Mouse (Mus musculus) Patski (cell line): ENCODE measurements at regions not wholly inside any gene's neighbourhood (a gene's known extent, or its start where the extent isn't known, plus 50 kb on each side); places are given as distances from the start of the nearest gene placed in this dataset.
A peak's percentile ranks its signal among the peaks of the same experiment; 100 is the strongest.

Experiments used
- ATAC-seq: fragments of 100-300 bp; one replicate; pipeline ENCODE4 v1.8.0; 2021
- CTCF ChIA-PET: fragments of 350-600 bp; sonication (Branson Sonifier 250); formaldehyde crosslinking; loops from one replicate; lab custom pipeline; 2022; ENCODE audit warnings: inconsistent platforms; lab: Charles Lee
- POLR2A ChIA-PET: fragments of 350-600 bp; sonication (Branson Sonifier 250); formaldehyde crosslinking; loops from one replicate; lab custom pipeline; 2022; ENCODE audit warnings: antibody characterized with exemption, inconsistent platforms; lab: Charles Lee
- DNase-seq: peaks from one replicate; pipeline ENCODE4 v3.0.0-alpha.2; 2011; ENCODE audit warnings: low read depth, low spot score
- H3K27me3 ChIP-seq: fragments of 371-371 bp; one replicate; pipeline ENCODE4 v1.5.1; 2021
- CTCF ChIP-seq: fragments of 100-300 bp; IDR thresholded peaks from one replicate; pipeline ENCODE4 v1.5.1; 2021
- in situ Hi-C: fragments of 300-500 bp; cut with MboI; formaldehyde crosslinking; loops from 3 replicates; pipeline ENCODE4 v1.11.1; 2018; ENCODE audit warnings: low pct_unique_long_range_greater_than_20kb, mixed read lengths

GRCm38 (mm10) chr15:59780506-59780905 is 235.9 kb downstream of the 4933412E24Rik start:
- ChIA-PET CTCF (interaction anchor here (0.9 to 1.2 kb wide), 2 partner anchors 20 to 393 kb away, joined by 3 to 4 read pairs; no protein-coding TSS in a partner anchor), POLR2A (interaction anchor here (0.7 kb wide), 1 partner anchor 66 kb away, joined by 4 read pairs; no protein-coding TSS in a partner anchor)
- ATAC-seq (no peak), DNase-seq (no peak)
- H3K27me3 ChIP-seq = no peaks in the 10 kb centered on the region
- in situ Hi-C loops = no loop called here
- TF ChIP-seq CTCF = no peak

- ChIA-PET CTCF (no interaction called here), POLR2A (interaction anchor here (0.6 kb wide), 1 partner anchor 109 kb away, joined by 3 read pairs; no protein-coding TSS in a partner anchor)
- TF ChIP-seq CTCF = no peak
- peak; percentile 88 for DNase-seq
- peak; percentile 63 for ATAC-seq
- H3K27me3 ChIP-seq = no peaks in the 10 kb centered on the region
- in situ Hi-C loops = loop anchor here (5.0 kb wide), 1 partner anchor 100 kb away; no protein-coding TSS in a partner anchor
Measured at GRCm38 (mm10) chr15:59777307-59777871, 239.0 kb downstream of the 4933412E24Rik start.

GRCm38 (mm10) chr15:59775781-59776180 is 240.6 kb downstream of the 4933412E24Rik start:
- in situ Hi-C loops = loop anchor here (5.0 kb wide), 1 partner anchor 98 kb away; no protein-coding TSS in a partner anchor
- CTCF ChIA-PET = no interaction called here
- H3K27me3 ChIP-seq = no peaks in the 10 kb centered on the region
- ATAC-seq (no peak), DNase-seq (no peak)
- TF ChIP-seq CTCF = no peak
- POLR2A ChIA-PET = no interaction called here

GRCm38 (mm10) chr15:59773983-59774382 is 242.4 kb downstream of the 4933412E24Rik start:
- DNase-seq (no peak), ATAC-seq (no peak)
- in situ Hi-C loops = no loop called here
- ChIA-PET CTCF (no interaction called here), POLR2A (no interaction called here)
- H3K27me3 ChIP-seq = no peaks in the 10 kb centered on the region
- no peak for TF ChIP-seq CTCF

GRCm38 (mm10) chr15:59772595-59772994 is 243.8 kb downstream of the 4933412E24Rik start:
- H3K27me3 ChIP-seq = no peaks in the 10 kb centered on the region
- DNase-seq = no peak
- no peak for ATAC-seq
- in situ Hi-C loops = no loop called here
- CTCF ChIA-PET = interaction anchor here (1.1 to 1.2 kb wide), 2 partner anchors 10 kb away, joined by 3 read pairs; no protein-coding TSS in a partner anchor
- no peak for TF ChIP-seq CTCF
- POLR2A ChIA-PET = interaction anchor here (1.1 kb wide), 1 partner anchor 9 kb away, joined by 3 read pairs; no protein-coding TSS in a partner anchor

- ChIA-PET POLR2A (interaction anchor here (0.6 kb wide), 1 partner anchor 279 kb away, joined by 4 read pairs; no protein-coding TSS in a partner anchor), CTCF (interaction anchor here (1.1 kb wide), 1 partner anchor 11 kb away, joined by 3 read pairs; no protein-coding TSS in a partner anchor)
- H3K27me3 ChIP-seq = no peaks in the 10 kb centered on the region
- no peak for TF ChIP-seq CTCF
- ATAC-seq (no peak), DNase-seq (no peak)
- in situ Hi-C loops = no loop called here
Measured at GRCm38 (mm10) chr15:59762061-59762460, 254.4 kb downstream of the 4933412E24Rik start.

- ATAC-seq = no peak
- POLR2A ChIA-PET = interaction anchor here (1.2 to 3.7 kb wide), 2 partner anchors 80 to 110 kb away, joined by 3 to 13 read pairs; no protein-coding TSS in a partner anchor
- in situ Hi-C loops = no loop called here
- no peak for TF ChIP-seq CTCF
- CTCF ChIA-PET = interaction anchor here (1.1 to 1.4 kb wide), 3 partner anchors 20 to 65 kb away, joined by 3 to 5 read pairs (median 4); no protein-coding TSS in a partner anchor
- DNase-seq = no peak
- H3K27me3 ChIP-seq = no peaks in the 10 kb centered on the region
Measured at GRCm38 (mm10) chr15:59760490-59760889, 255.9 kb downstream of the 4933412E24Rik start.

GRCm38 (mm10) chr15:59759566-59759965 is 256.8 kb downstream of the 4933412E24Rik start:
- no peaks in the 10 kb centered on the region for H3K27me3 ChIP-seq
- peak; percentile 93 for DNase-seq
- peak; percentile 99 for ATAC-seq
- in situ Hi-C loops = no loop called here
- CTCF ChIA-PET = interaction anchor here (0.8 to 1.4 kb wide), 3 partner anchors 9 to 23 kb away, joined by 3 to 5 read pairs (median 4); no protein-coding TSS in a partner anchor
- TF ChIP-seq CTCF = no peak
- POLR2A ChIA-PET = interaction anchor here (1.1 to 3.7 kb wide), 3 partner anchors 45 to 109 kb away, joined by 3 to 13 read pairs (median 4); no protein-coding TSS in a partner anchor

- no peak for TF ChIP-seq CTCF
- no peaks in the 10 kb centered on the region for H3K27me3 ChIP-seq
- CTCF ChIA-PET = interaction anchor here (0.9 to 1.9 kb wide), 3 partner anchors 64 to 372 kb away, joined by 3 to 6 read pairs (median 4); no protein-coding TSS in a partner anchor
- in situ Hi-C loops = no loop called here
- POLR2A ChIA-PET = interaction anchor here (0.7 to 3.7 kb wide), 3 partner anchors 22 to 79 kb away, joined by 3 to 13 read pairs (median 4); no protein-coding TSS in a partner anchor
- no peak for DNase-seq
- ATAC-seq = peak; percentile 38
Measured at GRCm38 (mm10) chr15:59758971-59759370, 257.4 kb downstream of the 4933412E24Rik start.

- ChIA-PET POLR2A (interaction anchor here (1.7 kb wide), 1 partner anchor 105 kb away, joined by 4 read pairs; no protein-coding TSS in a partner anchor), CTCF (interaction anchor here (1.6 to 2.2 kb wide), 2 partner anchors 11 to 359 kb away, joined by 3 to 5 read pairs; no protein-coding TSS in a partner anchor)
- no peak for TF ChIP-seq CTCF
- no peak for ATAC-seq
- in situ Hi-C loops = no loop called here
- no peaks in the 10 kb centered on the region for H3K27me3 ChIP-seq
- no peak for DNase-seq
Measured at GRCm38 (mm10) chr15:59756141-59756540, 260.3 kb downstream of the 4933412E24Rik start.
